Mouse (Mus musculus): Measurements from ENCODE around the gene Ptn. TPM values are rescaled to one million over a fixed set of nuclear protein-coding genes. Genes with fewer than 3 reads are reported as not detected.

The Ptn gene
- total RNA-seq, 2 experiments from 2014 or later = 0.57 to 1.1 TPM

DNA sequence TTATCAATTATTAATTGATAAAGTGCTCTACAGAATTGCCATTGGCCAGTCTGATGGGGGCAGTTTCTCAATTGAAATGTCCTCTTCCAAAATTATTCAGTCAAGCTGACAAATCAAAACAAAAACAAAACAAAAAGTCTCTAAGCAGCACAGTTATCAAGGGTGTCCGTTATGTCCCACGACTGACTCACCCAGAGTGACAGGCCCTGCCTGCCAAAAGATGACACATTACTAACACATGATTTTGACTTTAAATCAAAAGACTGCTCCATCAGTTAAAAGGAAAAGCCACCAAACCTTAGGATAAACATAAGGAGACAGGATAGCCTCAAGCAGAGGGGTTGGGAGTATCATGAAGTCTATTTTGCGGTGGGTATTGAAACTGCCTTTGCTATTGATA lies 6.6 kb upstream of the Ptn start:
- no peak for DNase-seq (ENCODE audit: low spot score)

DNA sequence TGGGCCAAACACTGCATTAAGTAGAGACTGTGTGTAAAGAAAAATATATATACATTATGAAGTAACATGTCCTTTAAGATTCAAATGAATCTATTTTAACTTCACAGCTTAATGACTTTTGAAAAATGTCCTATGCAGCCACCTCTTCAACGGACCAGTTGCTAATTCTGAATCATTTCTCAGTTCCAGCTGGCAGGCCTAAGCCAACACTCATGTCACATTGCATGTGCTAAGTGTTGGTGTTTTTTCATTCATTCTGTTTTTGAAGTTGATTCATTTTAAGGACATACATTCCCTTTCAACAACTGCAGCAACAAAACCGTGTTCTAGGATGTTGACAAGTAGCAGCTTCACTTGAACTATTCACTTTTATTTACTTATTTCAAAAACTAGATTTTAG lies 6.0 kb upstream of the Ptn start:
- DNase-seq (ENCODE audit: low spot score) = no peak

DNA sequence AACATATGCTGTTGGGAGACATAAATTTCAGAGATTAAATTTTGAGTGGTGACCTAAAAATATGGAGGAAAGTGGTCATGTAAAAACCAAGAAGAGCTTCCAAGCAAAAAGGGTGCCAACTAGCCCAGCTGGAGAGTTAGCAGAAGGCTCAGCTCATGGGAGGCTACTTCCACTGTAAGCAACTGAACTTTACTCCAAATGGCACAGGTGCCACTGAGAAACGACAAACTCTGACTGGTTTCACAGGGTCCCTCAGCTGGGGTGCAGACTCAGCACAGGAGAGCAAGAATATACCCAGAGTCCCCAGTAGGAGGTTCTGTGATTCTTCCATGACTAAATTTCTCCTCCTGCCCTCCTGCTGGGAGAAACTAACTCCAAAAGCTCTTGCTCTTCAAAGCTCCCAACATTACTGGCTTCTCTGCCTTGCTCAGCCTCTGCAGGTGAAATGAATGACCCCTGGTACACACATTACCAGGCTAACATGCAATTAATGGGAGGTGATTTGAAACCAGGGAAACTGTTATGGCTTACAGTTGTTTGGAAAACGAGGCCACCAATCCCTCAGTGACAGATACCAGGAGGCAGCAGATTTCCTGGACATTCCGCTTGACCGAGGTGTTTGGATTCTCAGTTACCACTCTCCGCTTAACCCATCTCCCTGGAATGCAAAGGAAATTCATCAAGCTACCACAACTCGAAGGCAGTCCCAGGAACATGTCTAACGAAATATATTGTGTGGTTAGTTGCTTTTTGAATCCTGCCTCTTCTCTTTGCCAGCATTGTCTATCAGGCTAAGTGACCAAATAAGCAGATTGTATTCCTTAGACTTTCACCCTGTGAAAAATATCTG lies 2.9 kb upstream of the Ptn start:
- no peak for DNase-seq (ENCODE audit: low spot score)

DNA sequence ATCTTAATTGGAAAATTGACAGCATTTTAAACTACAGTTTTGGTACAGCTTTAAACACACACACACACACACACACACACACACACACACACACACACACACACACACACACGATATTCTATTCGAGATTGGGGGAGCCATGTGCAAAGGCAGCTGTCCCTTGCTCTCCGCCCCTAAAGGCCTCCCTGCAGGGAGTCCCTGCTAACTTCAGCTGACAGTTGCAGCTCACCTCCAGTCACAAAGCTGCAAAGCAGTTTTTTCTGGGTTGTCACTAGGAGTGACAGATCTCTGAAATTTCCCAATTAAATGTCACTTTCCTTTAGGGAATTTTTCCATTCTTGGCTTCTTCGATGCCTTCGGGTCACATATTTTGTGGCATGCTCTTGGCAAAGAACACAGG lies 428 bp upstream of the Ptn start:
- DNase-seq (ENCODE audit: low spot score) = no peak

DNA sequence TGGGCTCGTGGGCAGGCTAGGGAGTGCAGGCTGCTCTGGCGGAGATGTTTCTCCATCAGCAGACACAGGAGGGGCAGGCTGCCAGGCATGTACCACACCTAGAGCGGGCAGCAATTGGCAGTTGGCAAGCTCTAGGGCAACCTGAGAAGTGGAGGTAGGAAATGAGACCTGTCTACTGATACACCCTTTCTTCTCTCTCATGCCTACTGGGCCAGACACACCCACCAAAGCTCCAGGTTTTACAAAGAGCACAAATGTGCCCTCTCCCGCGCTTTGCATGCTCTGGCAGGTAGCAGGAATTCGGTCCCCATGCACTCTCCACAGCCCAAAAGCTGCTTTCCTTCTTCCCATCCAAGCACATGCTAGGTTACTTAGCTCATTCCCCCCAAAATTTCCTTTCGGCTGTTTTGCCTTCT lies 701 bp downstream of the Ptn start:
- no peak for DNase-seq (ENCODE audit: low spot score)

DNA sequence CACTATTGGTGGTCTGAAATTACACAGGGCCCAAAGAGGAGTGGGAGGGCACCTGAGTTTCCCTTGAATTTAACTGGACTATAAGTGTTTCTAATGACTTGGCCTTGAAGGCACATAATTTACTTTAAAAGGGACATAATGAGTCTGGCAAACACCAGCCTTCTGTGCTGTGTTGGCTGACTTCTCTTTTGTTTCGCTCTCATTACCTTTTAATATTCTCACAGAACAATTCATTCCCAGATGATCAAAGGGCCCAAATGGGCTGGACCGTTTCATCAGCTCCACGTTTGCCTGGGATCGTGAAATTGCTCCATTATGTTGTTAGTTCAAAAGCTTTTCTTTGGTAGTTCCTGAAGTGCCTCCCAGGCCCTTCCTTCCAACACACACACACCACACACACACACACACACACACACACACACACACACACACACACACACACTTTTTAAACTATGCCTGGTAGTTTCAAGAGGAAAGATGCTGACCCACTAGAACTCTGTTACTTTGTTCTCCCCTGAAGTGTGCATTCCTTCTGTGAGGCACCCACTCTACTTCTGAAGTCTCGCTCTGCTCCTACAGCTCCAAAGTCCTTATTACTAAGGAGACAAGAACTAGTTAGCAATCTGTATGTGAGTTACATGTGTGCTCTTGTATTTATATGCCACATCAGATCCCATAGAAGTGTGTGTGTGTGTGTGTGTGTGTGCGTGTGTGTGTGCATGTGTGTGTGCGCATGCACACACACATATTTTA lies 1.5 kb downstream of the Ptn start:
- DNase-seq (ENCODE audit: low spot score) = no peak

DNA sequence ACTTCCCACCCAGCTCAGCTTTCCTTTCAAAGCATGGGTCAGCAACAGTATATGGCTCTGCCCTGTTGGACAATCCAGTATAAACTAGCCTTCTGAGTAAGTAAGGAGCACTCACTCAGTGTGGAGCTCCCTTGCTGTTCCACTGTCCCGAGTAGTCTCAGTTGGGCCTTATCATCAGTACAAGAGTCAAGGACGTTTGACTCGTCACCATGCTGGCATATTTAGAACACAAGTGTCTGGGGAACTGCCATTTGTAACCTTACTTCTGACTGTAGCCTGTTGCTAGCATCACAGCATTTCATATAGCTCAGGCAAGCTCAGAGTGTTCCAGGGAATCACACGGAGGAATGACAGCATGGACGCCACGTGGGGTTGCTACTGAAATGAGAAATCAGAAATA lies 3.1 kb downstream of the Ptn start:
- no peak for DNase-seq (ENCODE audit: low spot score)

DNA sequence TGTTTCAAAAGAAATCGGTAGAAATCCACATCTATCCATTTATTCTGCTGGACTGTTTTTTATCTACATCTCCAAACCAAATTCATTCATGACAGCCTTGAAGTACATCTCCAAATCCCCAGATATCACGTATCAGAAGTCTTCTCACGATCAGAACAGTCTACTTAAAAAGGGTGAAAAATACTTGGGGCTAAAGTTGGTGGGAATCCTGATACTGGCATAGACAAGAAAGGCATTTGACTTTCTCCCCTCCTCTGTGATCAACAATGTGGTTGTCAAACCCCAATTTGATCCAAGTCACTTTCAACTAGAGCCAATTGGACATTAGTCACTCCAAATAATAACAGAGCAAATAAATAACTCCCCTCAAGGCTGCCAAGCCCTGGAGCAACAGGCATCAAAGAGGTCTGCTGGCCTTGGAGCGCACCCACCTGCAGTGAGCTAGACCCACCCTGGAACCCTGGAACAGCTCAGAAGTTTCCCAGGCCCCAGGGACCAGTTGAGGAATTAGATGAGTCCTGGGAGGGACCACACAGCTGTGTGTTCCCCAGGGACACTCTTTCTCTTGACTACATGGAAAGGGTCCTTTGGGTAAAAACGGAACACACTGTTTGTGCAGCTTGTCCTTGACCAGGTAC lies 9.6 kb downstream of the Ptn start:
- DNase-seq (ENCODE audit: low spot score) = no peak

DNA sequence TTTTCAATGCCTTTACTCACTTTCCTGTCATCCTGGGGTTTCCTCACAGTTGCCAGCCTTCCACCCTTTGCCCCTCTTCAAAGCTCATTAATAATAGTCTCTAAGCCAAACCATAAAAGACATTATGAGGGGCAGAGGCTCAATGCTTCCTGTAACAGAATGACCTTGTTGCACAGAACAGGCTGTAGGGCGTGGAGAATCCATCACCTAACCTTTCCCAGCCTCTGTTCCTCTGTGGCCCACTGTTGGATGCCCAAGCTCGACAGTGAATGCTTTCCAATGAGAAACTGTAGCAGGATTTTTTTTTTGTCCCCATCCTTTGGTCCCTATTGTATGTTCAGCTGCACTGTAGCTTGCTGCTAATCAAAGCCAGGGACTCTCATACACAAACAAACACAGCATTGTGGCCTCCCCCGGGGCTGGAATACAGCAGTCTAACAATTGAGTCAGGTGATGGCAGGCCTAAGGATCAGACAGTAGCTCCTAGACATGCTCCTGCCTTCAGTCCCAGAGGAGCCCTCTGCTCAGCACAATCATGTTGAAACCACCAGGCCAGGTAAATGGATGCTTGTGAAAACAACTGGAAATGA lies 12.9 kb downstream of the Ptn start:
- DNase-seq (ENCODE audit: low spot score) = no peak

DNA sequence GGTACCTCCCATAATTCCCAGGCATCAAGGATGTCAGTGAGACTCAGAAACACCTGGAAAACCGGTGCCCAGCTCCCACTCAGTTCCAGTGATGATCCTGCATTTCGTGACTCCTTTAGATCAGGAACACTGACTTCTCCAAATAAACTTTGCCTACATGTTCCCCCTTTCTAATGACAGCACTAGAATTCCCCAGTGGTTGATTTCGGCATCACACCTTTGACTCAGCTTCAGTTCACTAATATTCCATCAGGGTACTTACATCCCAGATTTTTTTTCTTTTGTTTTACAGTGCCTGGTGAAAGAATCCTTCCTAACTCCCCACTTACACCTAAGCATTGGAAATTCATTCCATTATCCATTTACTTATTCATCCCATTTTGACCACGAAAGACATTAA lies 15.5 kb downstream of the Ptn start:
- no peak for DNase-seq (ENCODE audit: low spot score)

DNA sequence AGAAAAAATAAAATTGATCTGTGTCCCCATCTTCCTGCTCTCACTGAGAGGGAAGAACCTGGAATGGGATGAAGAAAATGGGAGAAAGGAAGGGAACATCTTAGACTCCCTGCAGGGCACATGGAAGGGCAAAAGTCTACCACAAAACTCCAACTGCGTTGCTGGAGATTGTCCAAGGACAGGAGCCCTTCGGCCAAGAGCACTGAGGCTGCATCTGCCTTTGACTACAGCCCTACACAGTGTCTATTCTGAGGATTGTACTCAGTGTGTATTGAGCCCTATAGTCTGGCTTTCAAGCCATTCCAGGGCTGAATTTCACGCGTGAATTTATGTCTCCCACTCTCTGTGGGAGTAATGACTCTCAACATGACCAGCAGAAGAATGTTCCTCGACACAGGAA lies 16.2 kb downstream of the Ptn start:
- DNase-seq (ENCODE audit: low spot score) = no peak

DNA sequence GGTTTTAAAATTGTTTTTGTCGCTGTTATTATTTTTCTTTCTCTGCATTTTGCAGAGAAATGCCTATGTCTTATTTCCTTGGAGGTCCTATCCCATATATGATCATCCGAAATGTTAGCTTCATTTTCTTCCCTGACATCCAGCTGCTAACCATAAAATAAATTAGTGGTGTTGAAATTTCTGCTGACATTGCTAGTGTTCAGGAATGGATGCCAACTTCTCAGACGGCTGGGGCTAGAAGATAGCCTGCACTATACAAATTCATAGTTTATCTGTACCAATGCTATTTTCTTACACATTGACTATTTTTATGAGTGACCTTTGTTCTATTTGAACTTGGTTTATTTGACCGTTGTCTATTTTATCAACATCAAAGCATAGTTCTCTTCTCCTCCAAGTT lies 20.8 kb downstream of the Ptn start:
- no peak for DNase-seq (ENCODE audit: low spot score)

DNA sequence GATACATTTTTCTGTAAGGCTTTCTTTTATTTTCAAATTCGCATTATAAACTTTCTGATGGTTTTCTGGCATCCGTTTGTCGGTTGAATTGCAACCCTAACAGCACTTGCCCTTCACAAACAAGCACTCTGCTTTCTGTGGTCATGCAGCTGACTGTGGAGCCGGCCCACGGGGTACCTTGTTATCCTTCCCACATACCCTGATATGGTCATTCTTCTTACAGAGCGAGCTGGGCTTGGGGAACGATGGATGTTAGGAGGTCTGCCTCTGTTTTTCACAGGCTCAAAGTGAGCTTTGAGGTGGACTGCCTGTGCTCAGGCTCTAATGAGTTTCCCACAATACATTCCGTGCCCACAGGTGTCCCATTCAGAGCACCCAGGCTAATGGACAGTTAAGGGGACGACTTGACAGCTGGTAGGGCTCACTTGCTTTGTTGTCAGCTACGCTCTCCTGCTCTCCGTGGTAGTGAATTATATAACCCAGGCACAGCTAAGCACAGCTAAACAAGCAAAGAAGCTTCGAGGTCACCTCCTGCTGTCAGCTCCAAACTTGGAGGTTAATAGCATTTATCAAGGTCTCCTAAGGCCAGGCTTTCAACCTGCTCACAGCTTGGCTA lies 21.3 kb downstream of the Ptn start:
- no peak for DNase-seq (ENCODE audit: low spot score)

DNA sequence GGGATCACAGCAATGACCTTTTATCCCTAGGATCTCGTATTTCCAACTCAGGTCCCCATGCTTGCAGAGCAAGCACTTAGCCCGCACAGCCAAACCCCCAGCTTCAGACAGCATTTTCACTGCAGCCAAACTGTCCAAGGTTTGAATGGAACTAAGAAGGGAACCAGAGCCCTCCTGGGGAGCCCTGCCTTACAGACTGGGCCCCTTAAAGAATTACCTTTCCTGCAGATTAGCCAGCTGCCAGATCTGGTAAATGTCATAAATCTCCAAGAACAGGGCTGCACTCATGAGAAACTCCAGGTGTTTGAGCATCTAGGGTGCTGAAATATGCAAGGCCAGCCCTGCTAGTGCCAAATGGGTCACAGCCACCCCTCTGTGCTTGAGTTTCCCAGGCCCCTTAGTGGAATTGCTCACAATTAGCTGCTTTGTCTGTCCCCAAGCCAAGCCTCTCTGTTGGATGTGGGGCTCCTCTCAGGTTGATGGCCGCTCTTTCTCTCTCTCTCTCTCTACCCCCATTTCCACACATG lies 25.3 kb downstream of the Ptn start:
- DNase-seq (ENCODE audit: low spot score) = no peak

DNA sequence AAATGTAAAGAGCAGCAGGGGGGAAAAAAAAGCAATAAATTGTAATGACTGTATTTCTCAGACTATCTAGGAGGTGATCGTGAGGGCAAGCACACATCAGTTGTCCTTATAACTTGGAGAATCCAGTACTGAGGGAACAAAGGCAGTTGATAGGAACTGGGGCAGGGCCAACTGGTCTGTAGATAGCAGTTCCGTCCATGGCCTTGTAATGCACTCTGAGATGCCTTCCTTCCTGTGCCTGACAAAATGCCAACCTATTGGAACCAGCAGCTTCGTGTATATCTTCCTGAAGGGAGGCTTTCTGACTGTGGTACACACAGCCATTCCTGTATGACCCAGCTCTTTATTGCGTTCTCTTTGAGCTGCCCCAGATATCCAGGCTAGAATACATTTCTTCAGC lies 27.5 kb downstream of the Ptn start:
- no peak for DNase-seq (ENCODE audit: low spot score)

DNA sequence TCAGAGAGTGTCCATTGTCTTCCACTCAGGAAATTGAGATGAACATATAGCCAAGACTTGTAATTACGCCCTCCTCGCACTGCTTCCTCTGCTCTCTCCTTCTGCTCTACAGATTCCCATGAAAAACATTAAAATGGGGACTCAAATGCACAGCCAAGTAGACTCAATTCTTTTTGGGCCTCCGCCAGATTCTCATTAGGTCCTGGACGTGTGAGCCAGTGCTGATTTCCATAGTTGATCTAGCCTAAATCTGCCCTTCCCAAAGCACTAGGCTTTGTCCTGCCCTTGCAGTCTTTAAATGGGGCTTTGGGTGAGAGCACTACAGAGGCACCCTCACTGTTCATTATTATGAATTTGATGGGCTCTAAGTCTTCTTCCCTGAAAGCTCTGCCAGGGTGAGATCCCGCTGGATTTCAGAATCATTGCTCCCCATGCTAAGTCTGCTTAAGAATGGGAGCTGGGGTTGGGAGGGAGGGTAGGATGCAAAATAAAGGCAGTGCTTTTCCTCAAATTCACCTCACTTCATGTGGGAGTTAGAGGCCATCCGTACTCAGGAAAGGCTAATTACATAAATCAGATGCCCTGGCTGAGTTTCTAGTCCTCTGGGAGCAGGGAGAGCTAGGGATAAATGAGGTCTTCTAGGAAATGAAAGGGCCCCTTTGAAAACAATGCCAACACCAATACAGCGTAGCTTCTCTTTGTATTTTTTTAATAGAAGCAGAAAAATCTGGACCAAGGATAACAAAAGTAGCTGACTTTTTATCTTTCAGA lies 32.3 kb downstream of the Ptn start:
- DNase-seq (ENCODE audit: low spot score) = no peak

DNA sequence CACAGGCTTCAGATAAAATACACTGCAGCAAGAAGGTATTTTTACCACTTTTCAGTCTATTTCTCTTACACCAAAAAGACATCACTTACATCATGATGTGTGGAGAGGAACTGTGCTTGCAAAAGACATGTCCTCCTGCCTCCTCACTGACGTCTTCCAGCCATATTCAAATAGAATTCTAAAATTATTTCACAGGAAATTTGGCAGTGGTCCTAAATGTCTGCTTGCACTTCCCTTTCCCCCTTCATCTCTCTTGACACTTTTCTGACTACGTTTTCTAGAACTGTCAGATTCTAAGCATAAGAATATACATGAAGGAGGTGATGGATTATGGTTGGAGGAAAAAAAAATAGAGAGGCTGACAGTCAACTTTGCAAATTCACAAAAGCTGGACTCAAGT lies 33.0 kb downstream of the Ptn start:
- no peak for DNase-seq (ENCODE audit: low spot score)

DNA sequence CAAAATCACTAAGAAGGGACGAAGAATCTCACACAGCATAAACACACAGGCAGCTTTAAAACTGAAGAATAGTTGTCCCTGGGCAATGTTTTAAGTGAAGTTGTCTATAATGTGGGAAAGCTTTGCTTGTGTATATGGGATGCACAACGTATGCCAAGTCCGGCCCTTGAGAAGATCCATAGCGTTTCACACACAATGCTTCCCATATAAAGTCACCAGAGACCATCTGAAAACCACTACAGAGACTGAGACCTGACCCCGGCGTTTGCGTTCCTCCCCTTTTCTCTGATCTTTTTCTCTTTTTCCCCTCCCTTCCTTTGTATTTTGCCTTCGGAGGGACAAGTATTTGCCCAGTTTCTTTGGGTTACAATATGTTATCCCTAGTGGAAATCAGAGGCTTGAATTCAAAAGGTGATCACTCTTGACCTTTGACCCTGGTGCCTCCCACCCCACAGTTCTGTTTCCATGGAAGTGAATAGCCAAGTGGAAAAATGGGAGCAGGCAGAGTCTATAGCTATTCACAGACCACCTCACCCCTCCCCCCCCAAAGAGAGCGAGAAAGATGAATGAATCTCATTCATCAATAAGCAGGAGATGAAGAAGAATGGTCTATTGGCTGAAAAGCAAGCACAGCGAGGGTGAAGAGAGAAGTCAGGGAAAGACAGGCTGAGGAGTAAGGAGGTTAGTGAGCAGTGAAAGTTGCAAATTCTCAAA lies 34.2 kb downstream of the Ptn start:
- DNase-seq (ENCODE audit: low spot score) = no peak

DNA sequence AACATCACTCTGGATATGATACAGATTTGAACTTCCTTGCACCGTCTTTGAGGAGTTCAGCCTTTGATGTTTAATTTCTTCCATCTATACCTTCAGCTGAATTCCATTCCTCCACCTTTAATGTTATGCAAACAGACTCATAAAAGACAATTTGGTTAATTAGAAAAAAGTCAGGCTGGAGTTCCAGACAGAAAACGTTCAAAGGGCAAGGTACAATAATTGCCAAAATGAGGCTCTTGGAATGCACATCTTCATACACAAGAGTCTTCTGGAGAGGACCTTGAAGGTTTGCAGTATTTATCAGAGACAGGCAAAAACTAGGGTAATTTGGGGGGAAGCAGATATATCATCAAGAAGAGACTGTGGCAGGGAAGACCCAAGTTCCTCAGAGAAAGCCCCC lies 37.5 kb downstream of the Ptn start:
- no peak for DNase-seq (ENCODE audit: low spot score)

DNA sequence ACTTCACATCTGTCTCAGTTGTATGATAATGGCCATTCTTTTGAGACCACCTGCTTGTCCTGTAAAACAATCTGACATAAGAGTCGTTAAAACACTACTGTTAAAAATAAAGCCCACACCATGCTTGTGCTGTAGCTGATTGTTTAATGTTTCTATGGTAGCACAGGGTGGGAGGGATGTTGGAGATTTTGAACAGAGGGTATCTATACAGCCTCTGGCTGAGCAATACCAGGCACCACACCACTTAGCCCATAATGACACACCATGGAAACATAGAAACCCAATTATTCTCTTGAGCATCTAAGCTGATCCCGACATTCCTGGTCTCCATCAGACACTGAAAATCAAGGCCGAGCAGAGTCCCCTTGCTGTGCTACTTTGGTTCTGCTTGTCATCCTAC lies 41.0 kb downstream of the Ptn start:
- DNase-seq (ENCODE audit: low spot score) = no peak
